Mouse (Mus musculus): ENCODE results near the gene Ttc13.

Ttc13 gene

GRCm38 (mm10) chr8:124703526-124703925 is 18.3 kb downstream of the Ttc13 start:
- DNase-seq (ENCODE audit: low spot score): no peak

GRCm38 (mm10) chr8:124702183-124702582 is 19.6 kb downstream of the Ttc13 start:
- no peak for DNase-seq (ENCODE audit: low spot score)

- no peak for DNase-seq (ENCODE audit: low spot score)
These were observed 20.8 kb downstream of the Ttc13 start for GRCm38 (mm10) chr8:124701023-124701422.

- DNase-seq (ENCODE audit: low spot score): no peak
These were observed 21.5 kb downstream of the Ttc13 start for GRCm38 (mm10) chr8:124700271-124700670.

- no peak for DNase-seq (ENCODE audit: low spot score)
These were observed 26.2 kb downstream of the Ttc13 start for GRCm38 (mm10) chr8:124695424-124696100.

- no peak for DNase-seq (ENCODE audit: low spot score)
These were observed 30.1 kb downstream of the Ttc13 start for GRCm38 (mm10) chr8:124691706-124692105.

GRCm38 (mm10) chr8:124688899-124689298 is 32.9 kb downstream of the Ttc13 start:
- DNase-seq (ENCODE audit: low spot score): no peak

GRCm38 (mm10) chr8:124682218-124682617 is 39.6 kb downstream of the Ttc13 start:
- no peak for DNase-seq (ENCODE audit: low spot score)

- DNase-seq (ENCODE audit: low spot score): no peak
These were observed 40.0 kb downstream of the Ttc13 start for GRCm38 (mm10) chr8:124681792-124682157.

- no peak for DNase-seq (ENCODE audit: low spot score)
These were observed 40.5 kb downstream of the Ttc13 start for GRCm38 (mm10) chr8:124681077-124681791.

GRCm38 (mm10) chr8:124678246-124678645 is 43.5 kb downstream of the Ttc13 start:
- DNase-seq (ENCODE audit: low spot score): no peak

- peak; percentile 91 for DNase-seq (ENCODE audit: low spot score)
These were observed 44.3 kb downstream of the Ttc13 start for GRCm38 (mm10) chr8:124677486-124677885.

GRCm38 (mm10) chr8:124677078-124677477 is 44.7 kb downstream of the Ttc13 start:
- DNase-seq (ENCODE audit: low spot score): no peak

GRCm38 (mm10) chr8:124676661-124677060 is 45.1 kb downstream of the Ttc13 start:
- DNase-seq (ENCODE audit: low spot score): no peak

- DNase-seq (ENCODE audit: low spot score): no peak
These were observed 49.4 kb downstream of the Ttc13 start for GRCm38 (mm10) chr8:124672345-124672744.

GRCm38 (mm10) chr8:124668798-124669197 is 53.0 kb downstream of the Ttc13 start:
- DNase-seq (ENCODE audit: low spot score): no peak

GRCm38 (mm10) chr8:124664414-124664813 is 57.4 kb downstream of the Ttc13 start:
- DNase-seq (ENCODE audit: low spot score): no peak

- DNase-seq (ENCODE audit: low spot score): peak; percentile 29
These were observed 57.9 kb downstream of the Ttc13 start for GRCm38 (mm10) chr8:124663874-124664230.

- DNase-seq (ENCODE audit: low spot score): peak; percentile 90
These were observed 58.5 kb downstream of the Ttc13 start, which contains the start of gene 2310022B05Rik for GRCm38 (mm10) chr8:124663112-124663873. Gene 2310022B05Rik, minus strand, starts transcription at chr8:124663369.

GRCm38 (mm10) chr8:124662446-124663111 is 59.2 kb downstream of the Ttc13 start:
- peak; percentile 43 for DNase-seq (ENCODE audit: low spot score)

GRCm38 (mm10) chr8:124661781-124662180 is 60.0 kb downstream of the Ttc13 start:
- DNase-seq (ENCODE audit: low spot score): no peak

GRCm38 (mm10) chr8:124658415-124658814 is 63.4 kb downstream of the Ttc13 start:
- no peak for DNase-seq (ENCODE audit: low spot score)
